Mouse (Mus musculus) CH12.LX (cell line): ENCODE results near the gene Ubash3b. TPM values are rescaled to one million over a fixed set of nuclear protein-coding genes. Genes with fewer than 3 reads are reported as not detected.

ENCODE experiments used
- DNase-seq: peaks from one replicate; pipeline ENCODE4 v3.0.0-alpha.2; 2013; ENCODE audit errors: extremely low read depth
- H3K27ac ChIP-seq: 2 replicates; pipeline ENCODE4 v1.5.1; 2012; ENCODE audit warnings: low read depth, mild to moderate bottlenecking, control low read depth, moderate library complexity; ENCODE audit not compliant: insufficient read depth
- H3K27me3 ChIP-seq: replicated peaks from 2 replicates; pipeline ENCODE3; 2012; ENCODE audit warnings: inconsistent platforms
- H3K36me3 ChIP-seq, 2 experiments: replicated peaks in 1 of 2; 2 replicates each; pipeline versions ENCODE3 to v1.6.1; 2012; ENCODE audit warnings: inconsistent platforms in 1 of 2, low read length in 1 of 2, mild to moderate bottlenecking in 1 of 2, mixed read lengths in 1 of 2, moderate library complexity in 1 of 2; ENCODE audit not compliant: control insufficient read depth in 1 of 2, insufficient read depth in 1 of 2
- H3K4me1 ChIP-seq, 2 experiments: 2 replicates each; pipeline ENCODE4 v1.6.1; 2012; ENCODE audit warnings: inconsistent platforms in 1 of 2, moderate library complexity in 1 of 2; ENCODE audit not compliant: insufficient read depth in 2 of 2, control insufficient read depth in 1 of 2
- H3K4me2 ChIP-seq: 2 replicates; pipeline ENCODE4 v1.6.1; 2012; ENCODE audit warnings: low read depth, mild to moderate bottlenecking, control low read depth; ENCODE audit not compliant: poor library complexity, insufficient read depth, severe bottlenecking
- H3K4me3 ChIP-seq, 3 experiments: fragments of 150-350 bp in 1 of 3; sonication (generic) in 1 of 3; replicated peaks in 1 of 3; 2 replicates each; pipeline versions ENCODE3 to v1.5.1; 2011 to 2012; ENCODE audit warnings: low read depth in 2 of 3, low read length in 2 of 3, mild to moderate bottlenecking in 2 of 3, moderate library complexity in 2 of 3, control low read depth in 1 of 3, improper control_type of control experiment in 1 of 3, inconsistent platforms in 1 of 3, mixed read lengths in 1 of 3; ENCODE audit not compliant: poor library complexity in 1 of 3
- H3K79me2 ChIP-seq: replicated peaks from 2 replicates; pipeline ENCODE4 v1.6.1; 2012; ENCODE audit warnings: mild to moderate bottlenecking, moderate library complexity; ENCODE audit not compliant: control insufficient read depth, poor library complexity, insufficient read depth, severe bottlenecking; ENCODE audit errors: extremely low read depth
- H3K9ac ChIP-seq: 2 replicates; pipeline ENCODE4 v1.6.1; 2012; ENCODE audit warnings: low read depth, mild to moderate bottlenecking, control low read depth, moderate library complexity; ENCODE audit not compliant: insufficient read depth
- H3K9me3 ChIP-seq: replicated peaks from 2 replicates; pipeline ENCODE3; 2012; ENCODE audit warnings: low read length, inconsistent platforms, mixed read lengths
- BHLHE40 ChIP-seq: IDR thresholded peaks from 2 replicates; pipeline ENCODE4 v1.6.1; 2011; ENCODE audit warnings: mild to moderate bottlenecking, low read depth, low read length, improper control_type of control experiment
- CHD1 ChIP-seq: IDR thresholded peaks from 2 replicates; pipeline ENCODE4 v1.6.1; 2012; ENCODE audit warnings: low read depth, low read length, improper control_type of control experiment, inconsistent platforms
- CTCF ChIP-seq, 2 experiments: IDR thresholded peaks in 1 of 2; conservative IDR thresholded peaks in 1 of 2; 2 replicates each; pipeline ENCODE4 v1.5.1; 2011 to 2012; ENCODE audit warnings: low read depth in 2 of 2, low read length in 2 of 2, improper control_type of control experiment in 1 of 2, inconsistent platforms in 1 of 2, mild to moderate bottlenecking in 1 of 2, moderate library complexity in 1 of 2
- ELF1 ChIP-seq: IDR thresholded peaks from 2 replicates; pipeline ENCODE4 v1.6.1; 2014; ENCODE audit warnings: low read depth, mild to moderate bottlenecking, inconsistent platforms, low read length, improper control_type of control experiment
- HCFC1 ChIP-seq: IDR thresholded peaks from 2 replicates; pipeline ENCODE4 v1.6.1; 2012; ENCODE audit warnings: low read depth, mild to moderate bottlenecking, inconsistent platforms, low read length, improper control_type of control experiment
- IRF4 ChIP-seq: IDR thresholded peaks from 2 replicates; pipeline ENCODE4 v1.6.1; 2014; ENCODE audit warnings: low read depth, mild to moderate bottlenecking, inconsistent platforms, low read length, improper control_type of control experiment
- MAFK ChIP-seq: IDR thresholded peaks from 2 replicates; pipeline ENCODE4 v1.6.1; 2011; ENCODE audit warnings: low read length, improper control_type of control experiment; ENCODE audit not compliant: insufficient replicate concordance
- MAZ ChIP-seq: IDR thresholded peaks from 2 replicates; pipeline ENCODE4 v1.6.1; 2012; ENCODE audit warnings: low read depth, mild to moderate bottlenecking, inconsistent platforms, low read length, improper control_type of control experiment, moderate library complexity
- NRF1 ChIP-seq: IDR thresholded peaks from 2 replicates; pipeline ENCODE4 v1.6.1; 2014; ENCODE audit warnings: low read depth, mild to moderate bottlenecking, inconsistent platforms, low read length, improper control_type of control experiment, moderate library complexity
- POLR2A ChIP-seq: IDR thresholded peaks from 2 replicates; pipeline ENCODE4 v1.6.1; 2011; ENCODE audit warnings: low read depth, mild to moderate bottlenecking, improper control_type of control experiment, low read length
- POLR2AphosphoS2 ChIP-seq: IDR thresholded peaks from 2 replicates; pipeline ENCODE4 v1.6.1; 2011; ENCODE audit warnings: low read depth, low read length, improper control_type of control experiment
- RAD21 ChIP-seq: IDR thresholded peaks from 2 replicates; pipeline ENCODE4 v1.6.1; 2011; ENCODE audit warnings: low read depth, mild to moderate bottlenecking, low read length, improper control_type of control experiment, moderate library complexity
- SIN3A ChIP-seq: IDR thresholded peaks from 2 replicates; pipeline ENCODE4 v1.6.1; 2012; ENCODE audit warnings: low read length, improper control_type of control experiment, inconsistent platforms
- UBTF ChIP-seq: IDR thresholded peaks from 2 replicates; pipeline ENCODE4 v1.6.1; 2012; ENCODE audit warnings: low read depth, mild to moderate bottlenecking, inconsistent platforms, low read length, improper control_type of control experiment, moderate library complexity
- ZC3H11A ChIP-seq: IDR thresholded peaks from 2 replicates; pipeline ENCODE4 v1.6.1; 2012; ENCODE audit warnings: low read depth, mild to moderate bottlenecking, inconsistent platforms, low read length, improper control_type of control experiment
- ZMIZ1 ChIP-seq: IDR thresholded peaks from 2 replicates; pipeline ENCODE4 v1.6.1; 2012; ENCODE audit warnings: low read depth, mild to moderate bottlenecking, inconsistent platforms, low read length, improper control_type of control experiment
- ZNF384 ChIP-seq: IDR thresholded peaks from 2 replicates; pipeline ENCODE4 v1.6.1; 2012; ENCODE audit warnings: low read depth, low read length, improper control_type of control experiment, inconsistent platforms
- dilution Hi-C: fragments of 300-500 bp; cut with MboI; formaldehyde crosslinking; loops from 2 replicates; pipeline ENCODE4 v1.14.3; 2020; ENCODE audit warnings: low sequenced_read_pairs; ENCODE audit not compliant: extremely low pct_unique_long_range_greater_than_20kb, extremely low pct_ligation_motif_present
- in situ Hi-C: fragments of 300-500 bp; cut with MboI; formaldehyde crosslinking; loops from 3 replicates; pipeline ENCODE4 v1.14.3; 2019; ENCODE audit warnings: low sequenced_read_pairs, low pct_ligation_motif_present, low pct_unique_long_range_greater_than_20kb, mixed read lengths
- polyA plus RNA-seq: library from polyadenylated mRNA; unstranded; fragments of >175 nt; gene quantifications from 2 replicates; pipeline ENCODE4 v1.2.1, GENCODE M21; 2012; ENCODE audit warnings: low read depth; ENCODE audit not compliant: insufficient read length
- total RNA-seq, 2 experiments: library from RNA; depleted of rRNA; stranded (reverse); fragments of 300-350 nt in 1 of 2; fragments of >200 nt in 1 of 2; gene quantifications; 2 replicates each; pipeline ENCODE4 v1.2.3; 2012 to 2014

The Ubash3b gene
- total and polyA plus RNA-seq, 3 experiments = 2.8 to 4.6 (median 4.2) TPM

GRCm38 (mm10) chr9:41157872-41158567 lies 3.5 kb downstream of the Ubash3b start:
- no peak overlapping the region for H3K27ac ChIP-seq
- H3K9ac ChIP-seq = peak overlapping the region; percentile 62; the same call in 1 of the 2 replicates
- dilution Hi-C loops = no loop called here
- H3K4me2 ChIP-seq = peak overlapping the region; percentile 53
- H3K4me1 ChIP-seq = peaks cover 3 to 33% of the 10 kb centered on the region in 2 experiments; a peak in 2 of 4 replicates
- H3K9me3 ChIP-seq = no peaks in the 10 kb centered on the region
- H3K27me3 ChIP-seq = no peaks in the 10 kb centered on the region
- DNase-seq = no peak
- H3K36me3 ChIP-seq = no peaks in the 10 kb centered on the region
- no peaks in the 10 kb centered on the region for H3K79me2 ChIP-seq
- TF ChIP-seq ZMIZ1 (no peak), HCFC1 (no peak), MAZ (no peak), POLR2AphosphoS2 (no peak), CHD1 (no peak), CTCF (conservative IDR thresholded peaks at IDR 0.05 in 1 of 2, IDR thresholded peaks at IDR 0.05 in 1 of 2; ENCODE audit: low read depth in 2 of 2, low read length in 2 of 2) (no peak), IRF4 (no peak), RAD21 (no peak), ZC3H11A (no peak), BHLHE40 (no peak), MAFK (no peak), ZNF384 (no peak), SIN3A (no peak)
- in situ Hi-C loops = loop anchor here (5.0 kb wide), 1 partner anchor 36 kb away; no protein-coding TSS in a partner anchor
- peak overlapping the region in 2 of 3 experiments; percentile 66 to 83 for H3K4me3 ChIP-seq

- peak overlapping the region; percentile 53 for H3K4me2 ChIP-seq
- H3K9ac ChIP-seq = peak overlapping the region; percentile 62
- DNase-seq = peak; percentile 34
- dilution Hi-C loops = no loop called here
- H3K27ac ChIP-seq = no peak overlapping the region
- no peaks in the 10 kb centered on the region for H3K27me3 ChIP-seq
- 0 out of 2 replicates have a peak, but pooled peaks have one; percentile 41 for TF ChIP-seq UBTF
- TF ChIP-seq ZMIZ1 = no peak
- TF ChIP-seq ELF1 = peak; percentile 22; the same call in 1 of the 2 replicates
- peak; percentile 48 for TF ChIP-seq POLR2A
- peak; percentile 43; the same call in 1 of the 2 replicates for TF ChIP-seq NRF1
- 0 out of 2 replicates have a peak, but pooled peaks have one; percentile 44 for TF ChIP-seq MAZ
- TF ChIP-seq, all 38 proteins: peak for 5
- in situ Hi-C loops = loop anchor here (5.0 kb wide), 1 partner anchor 35 kb away; no protein-coding TSS in a partner anchor
- H3K9me3 ChIP-seq = no peaks in the 10 kb centered on the region
- H3K4me3 ChIP-seq = peak overlapping the region; percentile 66 to 85 (median 83)
- peaks cover 4 to 38% of the 10 kb centered on the region in 2 experiments; a peak in 2 of 4 replicates for H3K4me1 ChIP-seq
- H3K36me3 ChIP-seq = no peaks in the 10 kb centered on the region
- no peaks in the 10 kb centered on the region for H3K79me2 ChIP-seq
Observed at GRCm38 (mm10) chr9:41157020-41157871, 4.3 kb downstream of the Ubash3b start.
